Mouse (Mus musculus) heart, embryonic 16.5 days (tissue): ENCODE measurements around the gene Slc35a5. TPM values are rescaled to one million over a fixed set of nuclear protein-coding genes. Genes with fewer than 3 reads are reported as not detected.

Experiments
- ATAC-seq: fragments of 200-750 bp; cut with Nextera tagmentation; replicated peaks from 2 replicates; pipeline ENCODE4 v1.8.0; 2017; ENCODE audit warnings: moderate number of reproducible peaks; ENCODE audit not compliant: insufficient read depth, low FRiP score; ENCODE audit errors: extremely low read depth
- H3K27ac ChIP-seq: fragments of 300-500 bp; sonication (generic); 2 replicates; pipeline ENCODE4 v1.5.1; 2014; ENCODE audit warnings: mild to moderate bottlenecking, low read length, control low read depth, moderate library complexity
- H3K27me3 ChIP-seq: fragments of 300-500 bp; sonication (generic); 2 replicates; pipeline ENCODE4 v1.6.1; 2014; ENCODE audit warnings: low read length, mixed read lengths; ENCODE audit not compliant: control insufficient read depth, insufficient read depth
- H3K36me3 ChIP-seq: fragments of 300-500 bp; sonication (generic); 2 replicates; pipeline ENCODE4 v1.6.1; 2014; ENCODE audit not compliant: control insufficient read depth, insufficient read depth
- H3K4me1 ChIP-seq: fragments of 300-500 bp; sonication (generic); 2 replicates; pipeline ENCODE4 v1.6.1; 2014; ENCODE audit warnings: low read length, mixed read lengths; ENCODE audit not compliant: control insufficient read depth, insufficient read depth
- H3K4me2 ChIP-seq: fragments of 300-500 bp; sonication (generic); 2 replicates; pipeline ENCODE4 v1.6.1; 2014; ENCODE audit warnings: low read depth, mild to moderate bottlenecking, control low read depth, low read length
- H3K4me3 ChIP-seq: fragments of 300-500 bp; sonication (generic); 2 replicates; pipeline ENCODE4 v1.5.1; 2014; ENCODE audit warnings: mild to moderate bottlenecking, control low read depth, low read length
- H3K9ac ChIP-seq: fragments of 300-500 bp; sonication (generic); 2 replicates; pipeline ENCODE4 v1.6.1; 2014; ENCODE audit warnings: low read length, control low read depth
- H3K9me3 ChIP-seq: fragments of 300-500 bp; sonication (generic); replicated peaks from 2 replicates; pipeline ENCODE4 v1.6.1; 2016; ENCODE audit warnings: low read length; ENCODE audit not compliant: control insufficient read depth
- WGBS: fragments of 180-500 bp; shearing (Covaris S2); extraction: QIAGEN DNeasy Blood & Tissue Kit; methylation state at CpG from one replicate; pipeline ENCODE4 v1.1.7; 2014; 5-methylcytosine and 5-hydroxymethylcytosine counted together
- polyA plus RNA-seq: library from polyadenylated mRNA; unstranded; fragments of >200 nt; fragmentation: Nextera tagmentation; extraction: Ambion mirVana; gene quantifications from 2 replicates; pipeline ENCODE4 v1.2.1, GENCODE M21; 2015

The Slc35a5 gene
- polyA plus RNA-seq, 1 experiment from 2014 or later, result 17.4 TPM

DNA sequence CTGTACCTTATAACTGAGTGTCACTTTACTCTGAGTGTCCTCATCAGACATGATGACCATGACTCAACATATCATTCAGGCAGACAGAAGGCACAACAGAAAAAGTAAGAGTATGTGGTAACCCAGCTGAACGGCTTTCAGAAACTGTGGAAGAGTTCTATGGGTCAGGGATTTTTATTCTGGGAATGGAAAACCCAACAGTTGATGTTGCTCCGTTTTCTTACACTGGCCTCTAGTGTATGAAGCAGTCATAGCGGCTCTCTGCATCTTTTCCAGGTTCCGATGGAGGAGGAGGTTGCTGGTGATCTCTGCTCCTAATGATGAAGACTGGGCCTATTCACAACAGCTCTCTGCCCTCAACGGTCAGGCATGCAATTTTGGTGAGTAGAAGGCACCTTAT is 35.9 kb downstream of the Slc35a5 start:
- ATAC-seq, result no peak
- H3K9me3 ChIP-seq, result no peaks in the 10 kb centered on the region
- 46% methylated on average over 5 of the region's 5 CpGs for WGBS
- H3K36me3 ChIP-seq, result peaks cover 20% of the 10 kb centered on the region
- peaks cover 11% of the 10 kb centered on the region for H3K4me1 ChIP-seq
- no peak overlapping the region for H3K4me3 ChIP-seq
- no peak overlapping the region for H3K27ac ChIP-seq
- no peak overlapping the region for H3K9ac ChIP-seq
- H3K27me3 ChIP-seq, result no peaks in the 10 kb centered on the region
- no peak overlapping the region for H3K4me2 ChIP-seq

DNA sequence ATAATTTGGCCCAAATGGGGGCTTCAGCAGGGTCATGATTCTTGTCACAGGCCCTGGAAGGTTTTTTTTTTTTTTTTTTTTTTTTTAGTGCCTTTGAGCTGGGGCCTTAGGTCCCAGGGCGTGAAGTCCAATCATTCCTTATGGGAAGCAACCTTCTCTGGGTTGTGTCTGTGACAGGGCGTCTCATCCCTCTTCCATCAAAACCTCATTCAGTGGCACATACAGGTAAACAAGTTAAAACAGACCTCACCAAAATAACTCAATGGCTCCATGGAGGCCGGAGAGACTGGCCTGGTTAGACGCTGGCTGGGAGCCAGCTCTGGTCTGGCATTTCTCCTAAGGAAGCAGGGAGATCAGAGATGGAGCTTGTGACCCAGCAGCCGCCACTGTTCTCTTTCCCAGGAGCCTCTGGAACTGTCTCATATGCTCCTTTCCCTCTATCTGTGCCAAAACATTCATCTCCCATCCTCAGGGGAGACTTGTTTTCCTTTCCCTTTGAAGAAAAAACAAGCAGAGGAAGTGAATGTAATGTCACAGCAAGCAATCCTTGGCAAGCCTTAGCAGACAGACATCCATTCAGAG is 37.6 kb downstream of the Slc35a5 start:
- H3K27ac ChIP-seq, result peak overlapping the region; percentile 67
- ATAC-seq, result peak; percentile 69
- H3K9me3 ChIP-seq, result no peaks in the 10 kb centered on the region
- H3K9ac ChIP-seq, result no peak overlapping the region
- WGBS, result 28% methylated on average over 5 of the region's 5 CpGs
- H3K4me2 ChIP-seq, result no peak overlapping the region
- peaks cover 17% of the 10 kb centered on the region for H3K36me3 ChIP-seq
- H3K4me1 ChIP-seq, result peaks cover 11% of the 10 kb centered on the region
- H3K4me3 ChIP-seq, result no peak overlapping the region
- no peaks in the 10 kb centered on the region for H3K27me3 ChIP-seq

- H3K9me3 ChIP-seq, result no peaks in the 10 kb centered on the region
- H3K27ac ChIP-seq, result no peak overlapping the region
- no peak overlapping the region for H3K9ac ChIP-seq
- H3K4me1 ChIP-seq, result peaks cover 11% of the 10 kb centered on the region
- no peak overlapping the region for H3K4me3 ChIP-seq
- no peak for ATAC-seq
- H3K4me2 ChIP-seq, result no peak overlapping the region
- WGBS, result 86% methylated on average over 3 of the region's 3 CpGs
- H3K27me3 ChIP-seq, result no peaks in the 10 kb centered on the region
- peaks cover 17% of the 10 kb centered on the region for H3K36me3 ChIP-seq
Observed at GRCm38 (mm10) chr16:45118760-45119159, 39.7 kb downstream of the Slc35a5 start.

GRCm38 (mm10) chr16:45117200-45117599 is 41.3 kb downstream of the Slc35a5 start:
- Histone ChIP-seq H3K4me3 (no peak overlapping the region), H3K9me3 (no peaks in the 10 kb centered on the region), H3K36me3 (peaks cover 15% of the 10 kb centered on the region), H3K4me2 (no peak overlapping the region), H3K4me1 (peaks cover 11% of the 10 kb centered on the region), H3K9ac (no peak overlapping the region), H3K27ac (no peak overlapping the region), H3K27me3 (no peaks in the 10 kb centered on the region)
- 84% methylated on average over 3 of the region's 3 CpGs for WGBS
- no peak for ATAC-seq

DNA sequence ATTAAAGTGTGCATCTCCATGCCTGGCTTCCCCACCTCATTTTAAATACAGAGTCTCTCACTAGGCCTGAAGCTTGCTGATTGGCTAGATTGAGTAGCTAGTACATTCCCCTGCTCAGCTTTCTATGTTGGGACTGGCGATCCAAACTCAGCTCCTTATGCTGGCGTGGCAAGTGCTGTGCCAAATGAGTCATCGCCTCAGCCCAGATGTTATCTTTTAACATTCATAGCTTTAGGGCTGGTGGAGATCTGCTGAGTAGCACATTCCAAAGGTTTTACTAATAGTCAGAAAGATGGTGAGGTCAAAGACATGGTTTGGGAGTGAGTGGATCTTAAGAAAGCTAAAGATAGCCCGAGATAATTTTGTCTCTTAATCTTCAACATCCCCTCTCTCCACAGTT is 48.0 kb downstream of the Slc35a5 start:
- ATAC-seq, result peak; percentile 81
- 6% methylated on average over 4 of the region's 4 CpGs for WGBS
- Histone ChIP-seq H3K4me3 (no peak overlapping the region), H3K4me1 (peaks cover 8% of the 10 kb centered on the region), H3K27me3 (no peaks in the 10 kb centered on the region), H3K4me2 (no peak overlapping the region), H3K9me3 (no peaks in the 10 kb centered on the region), H3K9ac (no peak overlapping the region), H3K36me3 (peaks cover 5% of the 10 kb centered on the region; the same call in 1 of the 2 replicates), H3K27ac (peak overlapping the region; percentile 48)

- Histone ChIP-seq H3K4me1 (peaks cover 10% of the 10 kb centered on the region), H3K4me2 (no peak overlapping the region), H3K27ac (no peak overlapping the region), H3K9me3 (no peaks in the 10 kb centered on the region), H3K36me3 (peaks cover 5% of the 10 kb centered on the region; the same call in 1 of the 2 replicates), H3K4me3 (no peak overlapping the region), H3K9ac (no peak overlapping the region), H3K27me3 (no peaks in the 10 kb centered on the region)
- 61% methylated on average over 5 of the region's 5 CpGs for WGBS
- no peak; the same call in 1 of the 2 replicates for ATAC-seq
Observed at GRCm38 (mm10) chr16:45108203-45108878, 50.2 kb downstream of the Slc35a5 start.

DNA sequence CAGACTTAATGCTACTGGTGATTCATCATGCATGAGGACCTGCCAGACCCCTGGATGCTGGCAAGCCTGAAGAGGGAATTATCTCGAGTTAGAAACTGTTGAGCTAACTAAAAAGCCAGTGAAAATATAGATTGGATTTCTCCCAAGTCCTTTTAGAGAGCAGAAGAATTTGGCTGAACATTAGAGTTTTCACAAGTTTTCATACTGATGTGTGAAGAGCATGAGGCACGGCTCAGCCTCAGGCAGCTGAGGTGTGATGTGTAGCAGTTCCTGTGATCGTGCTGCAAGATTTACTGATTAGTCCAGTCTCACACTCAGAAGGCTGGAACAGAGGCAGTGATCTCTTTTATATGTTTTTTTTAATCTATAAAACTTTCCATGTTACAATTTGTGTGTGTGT is 53.5 kb downstream of the Slc35a5 start:
- ATAC-seq, result no peak
- Histone ChIP-seq H3K27me3 (no peaks in the 10 kb centered on the region), H3K4me3 (no peak overlapping the region), H3K4me2 (no peak overlapping the region), H3K27ac (no peak overlapping the region), H3K9ac (no peak overlapping the region), H3K9me3 (no peaks in the 10 kb centered on the region), H3K36me3 (0 out of 2 replicates have a peak, but pooled peaks cover 2% of the 10 kb centered on the region), H3K4me1 (peaks cover 16% of the 10 kb centered on the region)
- 51% methylated on average over 3 of the region's 3 CpGs for WGBS

GRCm38 (mm10) chr16:45100892-45101291 is 57.6 kb downstream of the Slc35a5 start:
- Histone ChIP-seq H3K9ac (no peak overlapping the region), H3K4me2 (peak overlapping the region; percentile 22; the same call in 1 of the 2 replicates), H3K27ac (peak overlapping the region; percentile 71), H3K9me3 (no peaks in the 10 kb centered on the region), H3K27me3 (no peaks in the 10 kb centered on the region), H3K4me1 (peaks cover 34% of the 10 kb centered on the region), H3K36me3 (0 out of 2 replicates have a peak, but pooled peaks cover under 1% of the 10 kb centered on the region), H3K4me3 (no peak overlapping the region)
- peak; percentile 88 for ATAC-seq
- 8% methylated on average over 3 of the region's 3 CpGs for WGBS

DNA sequence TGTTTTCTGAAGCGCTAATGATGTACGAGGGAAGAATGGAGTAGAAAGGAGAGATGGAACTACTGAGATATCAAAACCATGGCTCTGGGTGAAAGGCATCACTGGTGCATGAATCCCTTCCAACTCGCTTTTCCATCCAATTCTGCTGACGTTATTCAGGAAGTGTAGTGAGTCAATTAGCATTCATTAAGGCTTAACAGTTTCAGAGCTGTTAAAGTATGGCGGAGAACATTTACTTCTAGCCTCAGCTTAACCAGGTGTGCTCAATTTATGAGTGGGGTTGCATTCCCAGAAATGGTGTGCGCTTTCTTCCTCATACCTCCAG is 59.7 kb downstream of the Slc35a5 start:
- no peak for ATAC-seq
- Histone ChIP-seq H3K4me3 (peak overlapping the region; percentile 30; the same call in 1 of the 2 replicates), H3K27me3 (no peaks in the 10 kb centered on the region), H3K36me3 (no peaks in the 10 kb centered on the region), H3K4me1 (peaks cover 45% of the 10 kb centered on the region), H3K27ac (no peak overlapping the region; the same call in 1 of the 2 replicates), H3K4me2 (peak overlapping the region; percentile 62), H3K9ac (no peak overlapping the region), H3K9me3 (no peaks in the 10 kb centered on the region)
- 69% methylated on average over 6 of the region's 6 CpGs for WGBS
